Mouse (Mus musculus) hindbrain, embryonic 11.5 days (tissue): ENCODE results near the gene Sec31a. TPM values are rescaled to one million over a fixed set of nuclear protein-coding genes. Genes with fewer than 3 reads are reported as not detected.

Experiments used
- ATAC-seq: fragments of 200-750 bp; cut with Nextera tagmentation; 2 replicates; pipeline ENCODE4 v1.8.0; 2017; ENCODE audit warnings: mild to moderate bottlenecking, moderate TSS enrichment, moderate library complexity; ENCODE audit not compliant: low FRiP score
- DNase-seq: peaks from one replicate; pipeline ENCODE4 v3.0.0-alpha.2; 2015; ENCODE audit warnings: low spot score
- H3K27ac ChIP-seq: fragments of 300-500 bp; sonication (generic); 2 replicates; pipeline ENCODE4 v1.5.1; 2014; ENCODE audit warnings: mild to moderate bottlenecking, low read depth, low read length
- H3K27me3 ChIP-seq: fragments of 300-500 bp; sonication (generic); 2 replicates; pipeline ENCODE4 v1.6.1; 2014; ENCODE audit warnings: mild to moderate bottlenecking, low read length, moderate library complexity, mixed read lengths; ENCODE audit not compliant: control insufficient read depth, insufficient read depth
- H3K36me3 ChIP-seq: fragments of 300-500 bp; sonication (generic); 2 replicates; pipeline ENCODE4 v1.6.1; 2014; ENCODE audit warnings: mild to moderate bottlenecking, low read length, moderate library complexity, mixed read lengths; ENCODE audit not compliant: control insufficient read depth, insufficient read depth
- H3K4me1 ChIP-seq: fragments of 300-500 bp; sonication (generic); replicated peaks from 2 replicates; pipeline ENCODE4 v1.6.1; 2014; ENCODE audit warnings: low read length, mixed read lengths; ENCODE audit not compliant: control insufficient read depth, insufficient read depth
- H3K4me2 ChIP-seq: fragments of 300-500 bp; sonication (generic); replicated peaks from 2 replicates; pipeline ENCODE4 v1.6.1; 2014; ENCODE audit warnings: mild to moderate bottlenecking, low read depth, low read length
- H3K4me3 ChIP-seq: fragments of 300-500 bp; sonication (generic); 2 replicates; pipeline ENCODE4 v1.5.1; 2014; ENCODE audit warnings: low read depth, low read length
- H3K9ac ChIP-seq: fragments of 300-500 bp; sonication (generic); 2 replicates; pipeline ENCODE4 v1.6.1; 2014; ENCODE audit warnings: low read depth, low read length
- H3K9me3 ChIP-seq: fragments of 300-500 bp; sonication (generic); 2 replicates; pipeline ENCODE4 v1.6.1; 2016; ENCODE audit warnings: low read length; ENCODE audit not compliant: control insufficient read depth
- WGBS: fragments of 180-500 bp; shearing (Covaris S2); extraction: QIAGEN DNeasy Blood & Tissue Kit; methylation state at CpG from one replicate; pipeline ENCODE4 v1.1.7; 2014; 5-methylcytosine and 5-hydroxymethylcytosine counted together
- polyA plus RNA-seq: library from polyadenylated mRNA; unstranded; fragments of >200 nt; fragmentation: Nextera tagmentation; extraction: Ambion mirVana; gene quantifications from 2 replicates; pipeline ENCODE4 v1.2.1, GENCODE M21; 2014

The Sec31a gene
- polyA plus RNA-seq, 1 experiment from 2014 or later = 107 TPM

- peaks cover 3% of the 10 kb centered on the region; the same call in 1 of the 2 replicates for H3K36me3 ChIP-seq
- 94% methylated on average over 11 of the region's 11 CpGs for WGBS
These were observed 46.1 kb downstream of the Sec31a start for GRCm38 (mm10) chr5:100369825-100370459.

GRCm38 (mm10) chr5:100369093-100369492, 46.9 kb downstream of the Sec31a start:
- Histone ChIP-seq H3K4me2 (no peak overlapping the region), H3K4me1 (no peaks in the 10 kb centered on the region), H3K27me3 (no peaks in the 10 kb centered on the region), H3K36me3 (peaks cover 3% of the 10 kb centered on the region; the same call in 1 of the 2 replicates), H3K9me3 (no peaks in the 10 kb centered on the region), H3K9ac (no peak overlapping the region), H3K4me3 (no peak overlapping the region), H3K27ac (no peak overlapping the region)
- ATAC-seq = no peak
- no peak for DNase-seq
- 92% methylated on average over 6 of the region's 6 CpGs for WGBS

More at GRCm38 (mm10) chr5:100369825-100370459, 46.1 kb downstream of the Sec31a start:
- Histone ChIP-seq H3K4me1 (no peaks in the 10 kb centered on the region), H3K4me2 (no peak overlapping the region), H3K27me3 (no peaks in the 10 kb centered on the region), H3K9ac (no peak overlapping the region), H3K9me3 (no peaks in the 10 kb centered on the region), H3K4me3 (no peak overlapping the region), H3K27ac (no peak overlapping the region)
- ATAC-seq (no peak), DNase-seq (no peak)

GRCm38 (mm10) chr5:100368527-100368926, 47.5 kb downstream of the Sec31a start:
- Histone ChIP-seq H3K4me2 (no peak overlapping the region), H3K9me3 (no peaks in the 10 kb centered on the region), H3K27ac (no peak overlapping the region), H3K36me3 (peaks cover 6% of the 10 kb centered on the region; the same call in 1 of the 2 replicates), H3K9ac (no peak overlapping the region), H3K4me3 (no peak overlapping the region), H3K27me3 (no peaks in the 10 kb centered on the region), H3K4me1 (no peaks in the 10 kb centered on the region)
- WGBS = 88% methylated on average over 5 of the region's 5 CpGs
- DNase-seq (no peak), ATAC-seq (no peak)

- no peak overlapping the region for H3K9ac ChIP-seq
- H3K27ac ChIP-seq = no peak overlapping the region
- H3K9me3 ChIP-seq = no peaks in the 10 kb centered on the region
- no peak overlapping the region for H3K4me2 ChIP-seq
- 92% methylated on average over 2 of the region's 2 CpGs for WGBS
- H3K4me1 ChIP-seq = no peaks in the 10 kb centered on the region
- no peaks in the 10 kb centered on the region for H3K27me3 ChIP-seq
- no peak overlapping the region for H3K4me3 ChIP-seq
- ATAC-seq = no peak
- peaks cover 3% of the 10 kb centered on the region; the same call in 1 of the 2 replicates for H3K36me3 ChIP-seq
- DNase-seq = no peak
These were observed 49.0 kb downstream of the Sec31a start for GRCm38 (mm10) chr5:100367051-100367450.

GRCm38 (mm10) chr5:100360296-100360695, 55.7 kb downstream of the Sec31a start:
- H3K27me3 ChIP-seq = no peaks in the 10 kb centered on the region
- H3K27ac ChIP-seq = no peak overlapping the region
- no peak overlapping the region for H3K9ac ChIP-seq
- no peak overlapping the region for H3K4me2 ChIP-seq
- WGBS = 94% methylated on average over 6 of the region's 6 CpGs
- no peak for ATAC-seq
- no peak overlapping the region for H3K4me3 ChIP-seq
- DNase-seq = no peak
- H3K36me3 ChIP-seq = peaks cover 3% of the 10 kb centered on the region; the same call in 1 of the 2 replicates
- no peaks in the 10 kb centered on the region for H3K9me3 ChIP-seq
- peaks cover 3% of the 10 kb centered on the region; the same call in 1 of the 2 replicates for H3K4me1 ChIP-seq

- Histone ChIP-seq H3K27me3 (no peaks in the 10 kb centered on the region), H3K9ac (no peak overlapping the region), H3K4me2 (no peak overlapping the region), H3K4me1 (peaks cover 3% of the 10 kb centered on the region; the same call in 1 of the 2 replicates), H3K36me3 (no peaks in the 10 kb centered on the region; the same call in 1 of the 2 replicates), H3K4me3 (no peak overlapping the region), H3K27ac (no peak overlapping the region), H3K9me3 (no peaks in the 10 kb centered on the region)
- no peak for ATAC-seq
- DNase-seq = no peak
- WGBS = 47% methylated on average over 8 of the region's 8 CpGs
These were observed 57.7 kb downstream of the Sec31a start for GRCm38 (mm10) chr5:100358334-100358733.

GRCm38 (mm10) chr5:100354644-100355043, 61.4 kb downstream of the Sec31a start:
- Histone ChIP-seq H3K27ac (no peak overlapping the region), H3K4me1 (peaks cover 3% of the 10 kb centered on the region; the same call in 1 of the 2 replicates), H3K9me3 (no peaks in the 10 kb centered on the region), H3K4me3 (no peak overlapping the region), H3K4me2 (no peak overlapping the region), H3K27me3 (no peaks in the 10 kb centered on the region), H3K36me3 (no peaks in the 10 kb centered on the region), H3K9ac (no peak overlapping the region)
- WGBS = 92% methylated on average over 20 of the region's 20 CpGs
- DNase-seq (no peak), ATAC-seq (no peak)

- Histone ChIP-seq H3K4me2 (no peak overlapping the region), H3K9ac (no peak overlapping the region), H3K4me3 (no peak overlapping the region), H3K36me3 (no peaks in the 10 kb centered on the region), H3K27ac (no peak overlapping the region), H3K9me3 (no peaks in the 10 kb centered on the region), H3K27me3 (no peaks in the 10 kb centered on the region), H3K4me1 (peaks cover under 1% of the 10 kb centered on the region; the same call in 1 of the 2 replicates)
- no peak for ATAC-seq
- 79% methylated on average over 10 of the region's 10 CpGs for WGBS
- no peak for DNase-seq
These were observed 62.8 kb downstream of the Sec31a start for GRCm38 (mm10) chr5:100352986-100353848.
